Mouse (Mus musculus) left cerebral cortex, postnatal 14 days (tissue): ENCODE measurements around the gene Mdfi. TPM values are rescaled to one million over a fixed set of nuclear protein-coding genes. Genes with fewer than 3 reads are reported as not detected.
"Not testable (repeated sequence)": the region's sequence is repeated elsewhere in the genome, so short reads cannot be mapped to it uniquely, and the experiment has no call there.

Experiments used
- DNase-seq, 2 experiments: peaks; one replicate each; pipeline ENCODE4 v3.0.0; 2021 to 2022; ENCODE audit warnings: low spot score in 2 of 2, mixed read lengths in 1 of 2
- intact Hi-C: fragments of 180-260 bp; cut with DNase I; formaldehyde crosslinking; loops from one replicate; pipeline ENCODE4 v1.15.1; 2025
- total RNA-seq, 2 experiments: library from RNA; stranded (reverse); gene quantifications; 2 replicates each; pipeline ENCODE4 v1.2.3; 2021

Mdfi gene
- total RNA-seq, 2 experiments from 2014 or later = 0.77 to 1.6 TPM

- intact Hi-C loops, DNase-seq: not testable (repeated sequence)
Measured at GRCm38 (mm10) chr17:47851798-47852360, 17.4 kb upstream of the Mdfi start.

GRCm38 (mm10) chr17:47850639-47851314, 16.3 kb upstream of the Mdfi start:
- intact Hi-C loops = no loop called here
- no peak for DNase-seq

DNA sequence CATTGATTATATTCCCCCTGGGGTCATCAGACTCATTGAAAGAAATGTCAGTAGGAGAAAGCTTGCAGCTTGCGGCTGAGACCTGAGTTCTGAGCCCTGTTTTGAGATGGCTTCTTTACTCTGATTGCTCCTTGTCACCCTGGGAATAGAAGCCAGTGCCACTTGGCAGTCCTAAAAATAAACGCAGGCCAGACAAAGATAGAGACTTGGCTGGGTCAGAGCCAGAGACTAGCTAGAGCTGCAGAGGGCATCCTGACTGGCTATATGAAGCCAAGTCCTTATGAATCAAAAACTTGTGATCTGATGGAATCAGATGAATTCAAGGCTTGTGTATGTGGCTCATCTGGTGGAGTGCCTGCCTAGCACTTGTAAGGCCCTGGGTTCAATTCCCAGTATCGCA, 15.5 kb upstream of the Mdfi start:
- intact Hi-C loops = no loop called here
- DNase-seq = no peak

DNA sequence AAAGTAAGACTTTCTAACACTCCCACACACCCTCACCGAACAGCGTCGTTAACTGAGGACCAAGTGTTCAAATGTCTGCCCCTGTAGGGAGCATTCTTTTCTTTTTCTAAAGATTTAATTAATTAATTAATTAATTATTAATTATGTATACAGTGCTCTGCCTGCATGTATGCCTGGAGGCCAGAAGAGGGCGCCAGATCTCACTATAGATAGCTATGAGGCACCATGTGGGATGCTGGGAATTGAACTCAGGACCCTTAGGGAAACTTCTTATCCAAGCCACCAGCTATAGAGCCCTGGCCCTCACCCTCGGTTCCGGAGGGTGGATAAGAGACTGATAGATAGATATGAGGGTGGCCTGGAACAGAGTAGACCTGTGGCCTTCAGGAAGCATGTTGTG, 13.5 kb upstream of the Mdfi start:
- no peak for DNase-seq
- intact Hi-C loops = no loop called here

GRCm38 (mm10) chr17:47845609-47846008, 11.1 kb upstream of the Mdfi start:
- DNase-seq = no peak
- intact Hi-C loops = no loop called here

GRCm38 (mm10) chr17:47843465-47843864, 9.0 kb upstream of the Mdfi start:
- intact Hi-C loops = no loop called here
- no peak for DNase-seq

DNA sequence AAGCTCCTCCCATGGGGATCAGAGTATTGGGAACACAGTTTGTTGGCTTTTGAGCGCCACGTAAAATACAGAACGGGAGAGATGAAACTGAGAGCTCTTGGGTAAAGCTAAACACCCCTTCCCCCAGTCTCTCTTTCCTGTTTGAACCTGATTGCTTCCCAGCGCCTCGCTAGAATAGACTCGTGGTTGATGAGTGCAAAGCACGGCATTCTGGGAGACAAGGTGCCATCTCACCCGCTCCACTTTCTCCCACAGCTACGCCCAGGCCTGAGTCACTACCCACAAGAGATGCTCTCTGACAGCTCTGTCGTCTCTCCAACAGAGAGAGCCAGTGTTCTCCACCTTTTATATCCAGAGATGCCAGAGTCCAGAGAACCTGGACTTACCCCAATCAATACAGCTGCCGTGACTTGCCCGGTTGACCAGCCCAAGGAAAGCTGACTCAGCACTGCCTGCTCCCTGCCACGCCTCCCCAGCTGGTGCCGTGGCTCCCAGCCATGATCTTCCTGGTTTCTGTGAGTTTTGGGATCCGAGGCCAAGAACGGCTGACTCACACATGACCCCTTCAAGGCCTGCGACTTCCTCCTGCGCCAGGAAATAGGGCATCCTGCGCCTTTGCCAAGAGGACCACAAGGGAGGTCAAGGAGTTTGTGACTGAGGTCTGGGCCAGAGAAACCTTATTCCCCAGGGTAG, 7.6 kb upstream of the Mdfi start:
- intact Hi-C loops = no loop called here
- no peak for DNase-seq

GRCm38 (mm10) chr17:47841521-47841920, 7.0 kb upstream of the Mdfi start:
- intact Hi-C loops = no loop called here
- DNase-seq = no peak

DNA sequence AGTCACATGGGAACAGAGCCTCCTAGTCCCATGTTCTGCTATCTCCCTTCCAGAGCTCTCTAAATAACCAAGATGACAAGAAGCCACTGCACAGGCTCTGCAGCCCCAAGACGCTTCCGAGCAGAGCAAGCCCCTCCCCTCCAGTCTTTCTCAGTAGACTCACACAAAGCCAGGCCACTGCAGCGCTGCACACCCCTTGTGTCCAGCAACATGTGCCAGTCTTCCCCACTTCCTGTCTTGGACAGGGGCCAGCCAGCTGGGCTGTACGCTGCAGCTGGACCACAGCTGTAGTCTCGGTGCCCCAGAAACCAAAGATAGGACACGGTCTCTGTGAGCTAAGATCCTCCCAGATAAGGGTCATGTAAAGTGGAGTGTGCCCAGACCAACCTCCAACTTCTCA, 3.3 kb upstream of the Mdfi start:
- intact Hi-C loops = no loop called here
- no peak for DNase-seq

GRCm38 (mm10) chr17:47833628-47834481, 636 bp downstream of the Mdfi start:
- DNase-seq = no peak
- intact Hi-C loops = no loop called here

GRCm38 (mm10) chr17:47833029-47833627, 1.4 kb downstream of the Mdfi start:
- intact Hi-C loops = no loop called here
- peak in 1 of 2 experiments; percentile 25 for DNase-seq

- DNase-seq = no peak
- intact Hi-C loops = no loop called here
Measured at GRCm38 (mm10) chr17:47832501-47833028, 1.9 kb downstream of the Mdfi start.

DNA sequence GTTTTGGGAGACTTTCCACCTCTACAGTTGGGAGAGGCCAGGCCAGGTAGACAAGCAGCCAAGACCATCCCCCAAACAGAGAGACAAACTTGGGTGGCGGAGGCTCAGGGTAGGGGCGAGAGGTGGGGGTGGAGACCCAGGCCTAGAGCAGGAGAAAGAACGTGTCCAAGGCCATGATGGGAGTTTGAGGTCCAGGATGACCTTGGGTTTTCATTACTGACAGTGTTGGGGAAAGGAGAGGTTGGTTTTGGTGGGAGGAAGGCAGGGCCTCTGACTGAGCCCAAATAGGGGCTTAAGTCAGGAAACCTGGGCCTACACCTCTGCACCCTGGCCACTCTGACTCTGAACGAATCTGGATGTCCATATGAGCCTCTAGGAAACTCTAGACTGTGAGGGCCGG, 2.7 kb downstream of the Mdfi start:
- DNase-seq = no peak
- intact Hi-C loops = no loop called here

- intact Hi-C loops = no loop called here
Measured at GRCm38 (mm10) chr17:47831161-47831560, 3.3 kb downstream of the Mdfi start.

GRCm38 (mm10) chr17:47821339-47821738, 13.2 kb downstream of the Mdfi start:
- intact Hi-C loops = no loop called here

More at GRCm38 (mm10) chr17:47831161-47831560, 3.3 kb downstream of the Mdfi start:
- DNase-seq = no peak

GRCm38 (mm10) chr17:47818038-47818725, 16.3 kb downstream of the Mdfi start:
- intact Hi-C loops = no loop called here
- DNase-seq = no peak

More at GRCm38 (mm10) chr17:47821339-47821738, 13.2 kb downstream of the Mdfi start:
- DNase-seq = no peak

DNA sequence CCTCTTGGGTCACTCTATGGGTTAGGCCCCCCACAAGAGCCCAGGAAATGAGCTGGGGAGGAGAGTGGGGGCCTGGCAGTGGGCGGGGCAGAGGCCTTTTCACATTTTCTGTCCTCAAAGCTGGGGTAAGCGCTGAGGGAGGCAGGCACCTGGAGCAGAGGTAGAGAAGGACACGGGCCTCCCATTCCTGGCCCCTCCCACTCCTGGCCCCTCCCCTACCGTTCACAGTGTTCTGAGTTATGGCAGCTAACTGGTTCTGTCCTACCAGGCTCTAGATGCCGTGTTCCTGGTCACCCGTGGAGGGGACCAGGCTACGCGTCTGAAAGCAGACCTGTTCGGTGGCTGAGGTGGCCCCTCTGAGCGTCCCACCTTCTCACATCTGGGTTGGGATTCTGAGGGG, 19.0 kb downstream of the Mdfi start:
- intact Hi-C loops = no loop called here
- no peak for DNase-seq

DNA sequence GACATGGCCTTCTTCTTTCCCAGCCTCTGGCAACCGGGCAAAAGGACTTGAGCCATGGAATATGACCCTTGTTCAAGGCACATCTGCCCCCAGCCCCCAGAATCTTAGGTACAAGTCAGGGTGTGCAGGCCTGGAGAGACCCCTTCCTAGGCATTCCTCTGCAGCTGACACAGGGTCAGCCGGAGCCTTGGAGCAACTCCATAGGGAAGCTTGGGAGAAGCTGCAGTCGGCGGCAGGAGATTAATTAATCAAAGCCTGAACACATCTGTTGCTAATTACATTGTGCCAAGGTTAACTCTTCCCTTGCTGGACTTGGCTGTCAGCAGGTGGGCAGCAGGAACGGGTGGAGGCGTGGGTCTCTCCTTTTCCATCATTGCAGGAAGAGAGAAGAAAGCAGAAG, 20.0 kb downstream of the Mdfi start:
- intact Hi-C loops = no loop called here
- no peak for DNase-seq

DNA sequence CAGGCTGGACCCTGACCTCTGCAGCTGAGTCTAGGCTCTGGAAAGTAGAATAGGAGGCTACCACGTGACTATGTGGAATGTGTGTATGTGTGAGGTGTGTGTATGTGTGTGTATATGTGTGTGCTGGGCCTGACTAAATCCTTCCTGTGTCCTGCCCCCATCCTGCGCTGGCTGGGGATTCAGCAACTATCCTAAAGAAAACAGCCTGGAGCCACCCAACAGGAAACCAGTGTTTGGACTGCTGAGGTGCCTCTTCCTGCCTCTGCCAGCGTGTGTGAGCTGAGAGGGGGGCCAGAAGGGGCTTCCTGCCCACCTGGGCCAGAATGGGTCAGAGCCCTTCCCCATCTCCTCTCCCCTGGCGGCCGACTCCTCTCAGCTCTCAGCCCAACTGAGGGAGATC, 20.9 kb downstream of the Mdfi start:
- DNase-seq = no peak
- intact Hi-C loops = no loop called here
